Mouse (Mus musculus) frontal cortex, postnatal 14 days (tissue): ENCODE measurements around the gene Pea15a.
A peak's percentile ranks its signal among the peaks of the same experiment; 100 is the strongest.

Experiments
- DNase-seq, 2 experiments: peaks; one replicate each; pipeline ENCODE4 v3.0.0; 2022; ENCODE audit warnings: low spot score in 2 of 2

The Pea15a gene

DNA sequence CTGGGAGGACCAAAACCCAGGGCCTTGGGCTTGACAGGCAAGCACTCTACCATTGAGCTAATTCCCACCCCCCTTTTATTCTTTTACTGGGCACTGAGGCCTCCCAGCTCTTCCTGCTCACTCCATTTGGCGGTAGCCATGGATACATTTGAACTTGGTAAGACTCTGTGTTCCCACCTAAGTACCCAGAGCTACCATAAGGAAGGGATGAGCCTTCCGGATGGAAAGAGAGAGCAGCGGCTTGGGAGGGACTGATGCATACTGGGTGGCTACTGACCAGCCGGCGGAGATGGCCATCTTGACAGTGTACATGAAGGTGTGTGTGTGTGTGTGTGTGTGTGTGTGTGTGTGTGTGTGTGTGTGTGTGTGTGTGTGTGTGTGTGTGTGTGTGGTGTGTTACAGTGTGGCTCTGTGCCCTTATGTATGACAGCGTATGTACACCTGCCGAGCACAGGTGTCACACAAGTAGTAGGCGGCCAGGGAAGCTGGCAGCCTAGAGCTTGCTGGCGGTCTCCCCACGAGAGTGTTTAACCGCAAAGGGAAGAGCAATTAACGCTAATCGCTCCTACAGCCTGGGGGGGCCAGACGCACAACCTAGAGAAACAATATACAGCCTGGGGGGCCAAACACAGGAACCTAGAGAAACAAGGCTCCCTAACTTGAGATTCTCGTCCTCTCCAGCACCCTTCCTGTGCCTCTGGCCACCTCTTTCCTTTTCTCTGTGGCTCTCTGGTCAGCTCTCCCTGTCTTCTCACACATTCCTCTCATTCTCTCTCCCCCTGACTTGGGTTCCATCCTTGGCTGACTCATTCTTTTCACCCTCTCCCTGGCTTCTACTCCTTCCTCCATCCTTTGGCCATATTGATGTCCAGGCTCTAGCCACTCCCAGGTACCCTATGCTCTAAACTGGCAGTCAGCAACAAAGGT lies 1.5 kb downstream of the Pea15a start:
- DNase-seq, result no peak

DNA sequence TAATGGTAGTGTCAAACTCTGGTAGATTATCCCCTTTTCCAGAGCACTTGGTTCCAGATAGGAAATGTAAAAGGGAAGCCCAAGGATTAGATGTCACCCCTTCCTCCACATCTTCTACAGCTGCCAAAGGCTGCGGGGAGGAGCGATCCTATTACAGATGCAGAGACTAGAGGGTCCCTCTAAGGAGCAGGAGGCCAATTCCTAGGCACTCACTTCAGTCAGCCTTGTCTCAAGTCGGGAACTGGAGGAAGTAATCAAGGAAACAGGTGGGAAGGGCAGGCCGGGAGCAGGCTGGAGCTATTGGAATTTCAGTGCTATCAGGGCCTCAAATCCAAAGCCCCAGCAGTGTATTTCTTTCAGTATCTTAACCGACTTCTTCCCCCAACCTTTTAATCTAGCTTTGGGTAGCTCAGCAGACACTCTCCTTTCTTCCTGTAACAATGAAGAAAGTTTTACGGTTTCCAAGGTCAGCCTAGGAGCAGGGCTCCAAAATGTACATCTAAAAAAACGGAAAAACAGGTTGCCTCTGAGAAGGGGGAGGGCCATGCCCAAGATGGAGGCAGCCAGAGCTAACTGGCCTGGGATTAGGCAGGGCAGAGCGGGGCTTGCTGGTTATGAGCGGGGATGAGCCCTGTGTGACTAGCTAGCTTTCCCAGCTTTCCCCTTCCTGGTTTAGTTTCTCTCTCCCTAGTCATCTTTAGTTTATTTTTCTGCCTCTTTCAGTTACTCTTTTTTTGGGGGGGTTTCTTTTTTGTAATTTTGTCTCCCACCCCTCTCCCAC lies 2.4 kb downstream of the Pea15a start:
- no peak for DNase-seq

DNA sequence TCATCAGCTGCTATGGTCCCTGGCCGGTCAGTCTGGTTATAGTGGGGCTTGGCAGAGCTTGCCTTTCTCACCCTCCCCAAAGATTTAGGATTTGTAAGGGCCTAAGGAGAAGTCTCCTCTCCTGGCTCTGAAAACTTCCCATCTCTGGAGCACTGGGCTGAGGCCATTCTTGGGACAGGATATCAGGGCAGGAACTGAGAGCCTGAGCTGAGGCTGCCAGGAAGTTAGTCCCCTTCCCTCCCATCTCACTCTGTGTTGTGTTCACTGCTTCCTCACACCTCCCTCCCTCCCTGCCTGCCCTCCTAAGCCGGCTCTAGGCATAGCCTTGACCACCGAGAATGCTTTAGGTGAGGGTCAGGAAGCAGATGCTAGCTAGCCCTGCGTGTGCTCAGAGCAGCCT lies 3.0 kb downstream of the Pea15a start:
- DNase-seq, result no peak

DNA sequence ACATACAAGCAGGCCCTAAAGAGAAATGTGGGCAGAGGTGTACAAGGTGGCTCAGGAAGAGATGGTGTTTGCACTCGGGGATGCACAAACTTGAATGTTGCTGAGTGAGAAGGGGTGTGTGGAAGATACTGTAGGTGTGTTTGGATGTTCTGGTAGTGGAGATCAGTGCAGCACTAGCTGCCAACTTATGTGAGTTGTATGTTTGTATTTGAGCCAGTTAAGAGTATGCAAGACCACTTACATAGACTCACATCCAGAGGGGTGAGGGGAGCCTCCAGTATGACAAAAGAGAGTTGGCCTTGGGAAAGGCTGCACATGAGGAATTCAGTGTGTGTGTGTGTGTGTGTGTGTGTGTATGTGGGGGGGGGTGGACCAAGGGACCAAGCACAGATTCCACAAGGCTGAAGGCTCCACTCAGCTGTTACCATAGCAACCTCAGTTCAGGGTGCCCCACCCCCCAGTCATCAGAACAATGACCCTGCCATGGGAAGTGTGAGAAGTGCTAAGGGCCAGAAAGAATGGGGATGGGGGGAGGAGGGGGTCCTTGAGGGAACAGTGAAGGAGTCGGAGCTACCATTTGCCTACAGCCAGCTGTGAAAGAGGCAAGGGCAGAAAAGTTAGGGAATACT lies 3.6 kb downstream of the Pea15a start:
- no peak for DNase-seq

DNA sequence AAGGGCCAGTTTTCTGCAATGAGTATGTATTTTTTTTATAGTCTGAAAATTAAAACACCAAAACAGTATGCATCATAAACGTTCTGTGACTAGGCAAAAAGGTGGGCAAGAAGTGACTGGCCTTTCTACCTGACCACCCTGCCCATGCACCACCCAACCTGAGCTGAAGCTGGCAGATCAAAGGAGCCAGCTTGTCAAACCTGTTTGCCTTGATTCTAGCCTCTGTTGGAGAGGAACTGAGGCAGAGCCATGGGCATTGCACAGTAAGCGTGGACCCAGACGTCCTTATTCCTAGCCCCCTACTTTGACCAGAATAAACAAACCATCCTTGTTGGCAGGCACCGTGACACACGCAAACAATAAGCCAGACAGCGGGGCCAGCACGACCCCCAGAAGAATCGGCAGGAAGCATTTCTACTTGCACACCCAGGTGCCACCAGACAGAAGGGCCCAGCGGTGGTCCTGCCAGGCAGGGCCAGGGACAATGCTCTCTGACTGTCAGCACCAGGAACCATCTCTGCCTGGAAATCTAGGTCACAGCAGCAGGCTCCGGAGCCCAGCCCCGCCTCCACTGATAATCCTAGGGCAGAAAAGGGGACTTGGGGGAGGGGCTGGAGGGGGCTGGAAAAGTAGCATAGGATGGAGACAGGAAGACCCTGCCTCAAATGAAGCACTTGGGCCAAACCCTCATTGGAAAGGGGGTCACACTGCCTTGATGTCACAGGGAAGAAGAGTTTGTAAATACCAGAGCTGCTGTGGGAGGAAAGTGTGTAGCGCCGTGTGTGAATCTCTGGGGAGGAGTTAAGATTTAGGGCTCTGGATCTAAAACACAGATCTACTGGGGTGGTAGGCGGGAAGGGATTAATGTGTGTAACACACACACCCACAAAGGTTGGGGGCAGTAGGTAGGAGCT lies 4.4 kb downstream of the Pea15a start:
- DNase-seq, result no peak

DNA sequence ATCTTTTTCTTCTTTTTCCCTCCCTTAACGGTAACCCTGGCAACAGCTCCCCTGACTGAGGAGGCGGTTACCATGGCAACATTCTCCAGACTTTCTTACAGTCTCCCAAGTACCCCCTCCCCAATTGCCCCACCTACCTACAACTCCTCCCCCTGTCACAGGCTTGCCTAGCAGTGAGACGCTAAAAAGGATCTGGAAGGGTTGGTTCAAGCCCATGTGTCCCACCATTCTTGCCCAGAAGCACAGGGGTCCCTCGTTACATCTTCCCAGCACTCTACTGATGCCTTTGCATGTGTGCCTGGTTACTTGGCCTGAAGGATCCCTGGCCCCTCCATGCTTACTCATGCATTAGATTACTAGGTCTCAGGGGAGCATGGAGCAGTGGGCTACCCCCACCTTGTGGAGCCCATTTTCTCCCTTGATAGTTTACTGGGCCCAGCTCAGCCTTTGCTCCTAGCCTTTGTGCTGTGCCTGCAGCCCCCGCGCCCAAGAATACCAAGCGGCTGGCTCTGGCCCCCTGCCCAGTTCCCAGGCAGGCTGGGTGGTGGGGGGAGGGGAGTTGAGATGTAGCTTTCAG lies 5.6 kb downstream of the Pea15a start:
- DNase-seq, result peak; percentile 73 to 81

DNA sequence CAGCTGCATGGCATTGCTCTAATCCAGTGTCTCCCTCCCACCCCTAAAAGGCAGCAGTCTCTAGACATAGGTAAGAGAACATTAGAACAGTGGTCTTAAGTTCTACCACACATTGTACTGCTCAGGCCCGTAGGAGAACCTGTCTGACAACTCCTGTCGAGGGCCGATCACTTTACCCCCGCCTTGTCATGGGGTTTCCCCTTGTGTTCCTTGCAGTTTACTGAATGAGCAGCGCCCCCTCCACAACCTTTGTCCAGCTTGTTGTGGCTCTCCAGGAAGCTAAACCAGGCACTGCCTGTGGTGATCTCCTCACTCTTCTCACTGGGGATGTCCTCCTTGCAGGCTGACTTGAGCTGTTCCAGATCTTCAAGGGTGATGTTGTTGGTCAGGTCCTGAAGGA lies 6.4 kb downstream of the Pea15a start:
- no peak for DNase-seq

DNA sequence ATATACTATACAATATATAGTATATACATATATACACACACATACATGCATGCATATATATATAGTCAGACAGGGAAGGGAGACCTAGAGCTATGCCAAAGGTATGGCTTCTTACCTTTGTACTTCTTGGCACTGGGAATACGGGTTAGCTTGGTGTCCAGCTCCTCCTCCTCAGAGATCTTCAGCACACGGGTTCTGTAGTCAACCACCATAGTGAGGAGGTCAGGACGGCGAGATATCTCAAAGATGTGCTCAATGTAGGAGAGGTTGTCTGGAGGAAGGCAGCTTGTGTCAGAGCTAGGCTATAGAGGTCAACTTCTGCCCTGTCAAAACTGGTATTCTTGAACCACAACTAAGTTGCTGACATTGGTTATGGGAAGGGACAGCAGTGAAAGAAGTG lies 7.6 kb downstream of the Pea15a start:
- no peak for DNase-seq

DNA sequence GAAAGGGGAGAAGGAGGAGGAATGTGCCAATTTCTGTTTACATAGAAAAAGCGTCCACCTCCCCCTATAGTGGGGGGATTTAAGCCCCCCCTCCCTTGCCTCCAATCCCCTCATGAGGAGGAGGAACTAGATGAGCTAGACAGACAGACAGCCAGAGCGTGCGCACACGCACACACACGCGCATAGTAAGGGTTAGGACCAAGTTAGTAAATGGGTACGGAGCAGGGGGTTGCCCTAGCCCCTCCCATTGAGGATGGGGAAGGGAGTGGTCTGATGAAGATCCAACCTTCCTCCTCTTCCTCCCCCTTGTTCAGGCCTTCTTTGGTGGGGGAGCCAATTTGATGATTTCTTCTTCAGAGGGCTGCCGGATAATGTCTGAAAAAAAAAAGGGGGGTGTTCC lies 8.3 kb downstream of the Pea15a start:
- no peak for DNase-seq

DNA sequence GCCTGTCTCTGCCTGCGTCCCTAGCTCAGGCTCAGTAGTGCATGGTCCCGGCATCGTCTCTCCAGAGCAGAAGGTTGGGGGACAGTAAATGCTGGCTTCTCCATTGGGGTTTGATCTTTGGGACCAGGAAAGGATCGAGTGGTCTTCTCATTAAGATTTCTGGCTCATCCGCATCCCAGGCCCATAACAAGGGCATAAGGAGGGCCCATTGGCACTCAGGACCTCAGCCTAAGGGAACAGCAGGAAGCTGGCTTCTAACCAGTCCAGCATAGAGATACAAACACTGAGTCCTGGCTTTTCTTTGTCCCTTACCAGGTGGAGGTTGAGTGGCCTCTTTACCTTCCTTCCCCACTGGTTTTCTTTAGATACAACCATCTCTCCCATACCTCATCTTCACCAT lies 8.8 kb downstream of the Pea15a start:
- no peak for DNase-seq

DNA sequence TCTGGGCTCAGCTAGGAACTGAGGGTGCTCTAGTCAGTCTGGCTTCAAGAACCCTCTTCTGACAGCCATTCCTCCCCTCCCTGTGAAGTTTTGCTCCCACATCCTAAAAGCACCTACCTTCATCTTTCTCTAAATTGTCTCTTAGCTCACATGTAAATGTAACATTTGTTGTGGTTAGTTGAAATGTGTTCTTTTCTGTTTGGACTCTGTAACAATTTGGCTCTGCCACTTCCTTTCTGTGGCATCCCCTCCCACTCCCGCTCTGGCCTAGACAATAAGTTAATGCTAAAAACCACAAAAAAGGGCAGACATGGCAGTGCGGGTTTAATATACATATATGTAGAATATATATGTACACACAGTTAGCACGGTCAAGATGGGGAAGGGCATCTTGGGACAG lies 9.5 kb downstream of the Pea15a start:
- DNase-seq, result peak in 1 of 2 experiments; percentile 3

DNA sequence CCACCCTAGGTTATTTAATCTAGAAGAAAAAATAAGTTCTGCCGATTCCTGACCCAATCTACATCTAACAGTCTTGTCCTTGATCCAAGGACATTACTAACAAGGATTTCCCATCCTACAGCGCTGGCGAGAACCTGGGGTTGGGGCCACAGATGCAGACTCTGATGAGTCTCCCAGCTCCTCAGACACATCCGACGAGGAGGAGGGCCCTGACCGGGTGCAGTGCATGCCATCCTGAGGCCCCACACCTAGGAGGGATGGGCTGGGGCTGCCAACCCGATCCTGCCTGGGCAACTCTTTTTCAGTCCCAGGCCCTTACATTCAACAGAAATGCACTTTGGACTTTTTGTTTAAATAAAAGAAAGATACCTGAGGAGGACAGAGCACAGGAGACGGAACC lies 12.2 kb downstream of the Pea15a start:
- no peak for DNase-seq

DNA sequence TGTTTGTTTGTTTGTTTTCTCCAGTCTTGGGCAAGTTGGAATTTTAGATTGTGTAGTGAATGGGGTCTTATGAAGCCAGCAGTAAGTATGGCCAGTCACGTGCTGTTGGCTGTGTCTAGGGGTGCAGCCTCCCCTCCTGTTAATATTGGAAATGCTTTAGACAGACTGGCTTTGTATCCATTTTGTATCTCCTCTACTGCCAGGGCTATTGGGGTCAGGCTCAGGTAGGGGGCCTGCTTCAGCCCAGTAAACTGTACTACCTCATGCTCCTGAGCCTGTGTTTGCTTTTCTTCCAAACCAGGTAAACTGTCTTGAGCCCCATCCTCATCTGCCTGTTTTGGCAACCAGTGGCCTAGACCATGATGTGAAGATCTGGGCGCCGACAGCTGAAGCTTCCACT lies 14.4 kb downstream of the Pea15a start:
- DNase-seq, result no peak

DNA sequence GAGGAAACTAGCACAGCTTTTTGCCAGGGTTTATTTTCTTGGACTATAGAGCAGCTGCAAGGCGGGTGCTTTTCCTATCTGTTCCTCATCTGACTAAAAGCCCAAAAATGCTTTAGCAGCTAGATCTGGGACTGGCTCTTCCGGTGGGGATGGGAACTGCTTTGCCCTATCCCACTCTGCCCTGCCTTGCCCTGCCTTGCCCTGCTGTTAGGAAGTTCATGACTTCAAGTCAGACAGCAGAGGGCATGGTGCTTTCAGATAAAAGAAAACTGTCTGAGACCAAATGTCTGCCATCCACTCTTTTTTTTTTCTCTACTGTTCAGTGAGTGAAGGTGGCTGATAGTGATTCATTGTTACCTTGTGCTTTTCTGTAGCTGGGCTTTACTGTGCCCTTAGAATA lies 15.0 kb downstream of the Pea15a start:
- DNase-seq, result no peak

DNA sequence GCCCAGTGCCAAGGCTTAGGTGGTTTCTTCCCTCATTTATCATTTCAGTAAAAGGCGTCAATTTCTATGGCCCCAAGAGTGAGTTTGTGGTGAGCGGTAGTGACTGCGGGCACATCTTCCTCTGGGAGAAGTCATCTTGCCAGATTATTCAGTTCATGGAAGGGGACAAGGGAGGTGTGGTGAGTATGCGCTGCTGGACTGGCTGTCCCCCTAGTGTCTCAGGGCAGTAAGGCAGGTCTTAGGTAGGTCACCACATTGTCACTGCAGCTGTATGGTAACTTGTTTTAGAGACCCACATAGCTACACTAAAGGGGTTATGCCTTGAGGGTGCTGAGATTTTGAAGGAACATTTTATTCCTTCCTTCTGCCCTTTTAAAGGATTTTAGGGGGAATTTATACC lies 17.7 kb downstream of the Pea15a start:
- no peak for DNase-seq

DNA sequence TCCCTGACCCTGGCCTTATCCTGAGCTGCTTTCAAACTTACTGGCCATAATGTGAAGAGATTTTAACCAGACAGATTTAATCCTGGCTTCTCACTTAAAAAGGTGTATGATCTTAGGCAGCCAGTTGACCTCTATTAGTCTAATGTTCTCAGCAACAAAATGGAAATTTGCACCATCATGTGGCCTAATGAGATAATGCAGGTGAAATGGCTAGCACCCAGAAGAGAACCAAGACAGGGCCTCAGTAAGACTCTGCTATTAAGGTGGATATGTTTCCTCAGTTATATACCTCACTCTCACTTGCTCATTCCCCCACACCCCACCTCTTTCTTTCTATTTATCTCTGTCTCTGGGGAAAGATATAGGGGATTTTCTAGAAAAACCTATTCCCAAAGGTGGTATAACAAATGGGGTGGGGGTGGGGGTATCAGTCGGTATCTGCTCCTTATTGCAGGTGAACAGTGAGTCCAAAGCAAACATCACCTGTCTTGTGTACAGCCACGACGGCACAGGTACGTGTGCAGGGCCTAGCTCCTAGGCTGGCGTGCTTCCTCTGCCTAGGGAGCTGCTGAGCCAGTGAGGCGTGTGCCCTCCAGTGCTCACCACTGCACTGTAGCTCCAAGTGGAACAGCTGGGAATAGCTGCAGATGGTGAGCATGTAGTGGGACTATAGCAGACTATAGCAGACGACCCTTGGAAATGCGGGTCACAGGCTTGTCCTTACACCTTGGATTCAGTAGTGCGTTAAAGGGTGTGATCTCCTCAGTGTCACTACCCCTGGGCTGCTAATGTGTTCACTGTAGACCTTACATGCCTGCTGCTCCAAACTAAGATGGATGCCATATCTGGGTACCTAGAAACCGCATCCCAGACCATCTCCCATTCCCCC lies 20.0 kb downstream of the Pea15a start:
- DNase-seq, result no peak

DNA sequence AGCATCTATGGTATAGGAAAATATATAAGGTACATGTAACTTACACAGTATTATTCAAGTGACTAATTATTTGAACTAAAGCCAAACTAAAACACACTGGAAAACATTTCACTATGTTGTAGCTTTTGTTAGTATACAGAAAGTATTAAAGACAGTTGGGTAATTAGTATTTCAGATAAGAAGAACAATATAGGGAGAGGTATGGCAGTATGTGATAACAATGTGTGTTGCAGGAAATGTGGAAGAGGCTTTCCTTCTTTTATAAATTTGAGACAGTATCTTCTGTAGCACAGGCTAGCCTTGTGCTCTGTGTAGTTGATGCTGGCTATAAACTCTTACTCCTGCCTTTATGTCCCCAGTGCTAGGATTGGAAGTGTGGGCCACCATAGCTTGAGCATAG lies 22.7 kb downstream of the Pea15a start:
- DNase-seq, result no peak

DNA sequence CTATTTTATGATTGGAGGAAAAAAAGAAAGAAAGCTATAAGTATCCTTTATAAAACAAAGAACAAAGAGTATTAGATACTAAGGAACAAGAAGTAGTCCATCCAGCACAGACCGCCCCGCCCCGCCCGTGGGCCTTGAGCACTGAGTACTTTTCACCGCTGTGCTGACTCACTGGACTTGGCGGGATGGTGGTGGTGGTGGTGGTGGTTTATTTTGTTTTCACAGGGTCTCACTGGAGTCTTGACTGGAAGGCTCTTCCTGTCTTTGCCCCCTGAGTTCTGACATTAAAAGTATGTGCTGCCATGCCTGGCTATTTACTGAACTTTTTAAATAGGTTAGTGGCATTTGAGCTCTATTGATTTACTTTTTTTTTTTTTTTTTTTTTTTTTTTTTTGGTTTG lies 23.5 kb downstream of the Pea15a start:
- no peak for DNase-seq

DNA sequence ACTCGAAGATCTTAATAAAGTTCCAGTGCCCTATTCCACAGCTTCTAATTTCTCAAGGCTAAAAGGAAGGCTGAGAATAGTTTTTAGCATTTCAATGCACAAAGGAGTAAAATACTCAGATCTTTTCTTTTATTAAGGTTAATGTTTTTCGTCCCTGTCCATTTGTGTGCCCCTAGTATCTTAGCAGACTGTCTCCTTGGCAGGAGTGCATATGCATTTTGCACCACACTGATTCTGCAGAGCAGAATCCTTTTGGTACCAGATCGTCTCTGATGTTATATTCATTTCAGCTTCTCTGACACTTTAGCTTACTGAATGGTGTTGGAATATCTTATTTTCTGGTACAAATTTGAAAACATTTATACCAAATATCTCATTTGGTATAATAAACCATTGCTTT lies 24.8 kb downstream of the Pea15a start:
- DNase-seq, result no peak

DNA sequence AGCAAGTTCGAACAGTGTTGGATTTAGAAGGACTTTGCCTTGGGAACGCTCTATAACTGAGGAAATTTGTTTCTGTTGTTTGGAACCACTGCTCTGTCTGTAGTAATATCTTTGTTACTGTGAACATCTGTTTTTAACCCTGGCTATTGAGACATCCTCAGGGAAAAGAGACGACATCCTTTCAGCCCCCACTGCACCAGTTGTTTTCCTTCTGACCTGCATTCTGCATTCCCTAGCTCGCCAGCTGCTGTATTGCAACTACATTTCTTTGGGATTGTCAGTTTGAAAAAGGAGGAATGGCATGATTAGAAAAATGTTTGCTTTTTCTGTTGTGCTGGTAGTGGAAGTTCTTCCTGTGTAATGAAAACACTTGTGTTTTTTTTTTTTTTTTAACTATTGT lies 25.7 kb downstream of the Pea15a start:
- no peak for DNase-seq
